In genomic region chr6:8188599-8189233, GRCm38 (mm10) we compare ENCODE assay signal across 10 mouse cellular contexts. TPM values are rescaled to one million over a fixed set of nuclear protein-coding genes. Genes with fewer than 3 reads are reported as not detected.
DNase-seq lines count a peak whose midpoint lies in the region; ATAC-seq and TF ChIP-seq lines count a peak whose summit lies in the region.
"Had no signal": no experiment of that assay in that cellular context is flagged by ENCODE, and none has a peak within 500 bp of the region (broad histone marks: within the 10 kb centered on the region; RNA-seq: fewer than 3 reads in every experiment).

No protein-coding gene starts in this region.

- WGBS in heart, postnatal 0 days = 71% methylated on average over 1 of the region's 3 CpGs

- no peak overlapping the region for H3K9ac ChIP-seq in heart, postnatal 0 days (replicated peaks; ENCODE audit: low read depth, low read length)
- H3K9ac ChIP-seq: embryonic facial prominence, embryonic 13.5 days had no signal

- no peaks in the 10 kb centered on the region for H3K9me3 ChIP-seq in heart, postnatal 0 days (replicated peaks; ENCODE audit: control insufficient read depth, low read length)
- H3K9me3 ChIP-seq: embryonic facial prominence, embryonic 13.5 days had no signal

- no peak for ATAC-seq in heart, postnatal 0 days (ENCODE audit: insufficient read depth, low read depth)

- H3K4me2 ChIP-seq in heart, postnatal 0 days (ENCODE audit: low read depth, low read length) = no peak overlapping the region
- H3K4me2 ChIP-seq: embryonic facial prominence, embryonic 13.5 days had no signal

- peak; percentile 52 for DNase-seq in heart, postnatal 0 days (ENCODE audit: low spot score)
- DNase-seq in heart, adult 9 months (ENCODE audit: low spot score in 2 of 2) = no peak
- DNase-seq in 3T3-L1 (ENCODE audit: low read depth, low spot score) (peak; percentile 82), NIH3T3 (ENCODE audit: low read depth) (peak; percentile 78)
- DNase-seq in lung, postnatal 10 days = peak; percentile 14
- DNase-seq in gastrocnemius, postnatal 10 days = no peak
- no peak for DNase-seq in spleen, postnatal 10 days (ENCODE audit: low spot score in 2 of 2)
- no peak for DNase-seq in urinary bladder, postnatal 4 days (ENCODE audit: low spot score in 2 of 2)

- no peaks in the 10 kb centered on the region for H3K27me3 ChIP-seq in heart, postnatal 0 days (ENCODE audit: control insufficient read depth, insufficient read depth, low read length)
- H3K27me3 ChIP-seq: embryonic facial prominence, embryonic 13.5 days had no signal

- no peaks in the 10 kb centered on the region for H3K4me1 ChIP-seq in heart, postnatal 0 days (ENCODE audit: control insufficient read depth, insufficient read depth)
- H3K4me1 ChIP-seq: embryonic facial prominence, embryonic 13.5 days had no signal

- H3K36me3 ChIP-seq in heart, postnatal 0 days (replicated peaks; ENCODE audit: control insufficient read depth, insufficient read depth, low read length) = no peaks in the 10 kb centered on the region
- H3K36me3 ChIP-seq: embryonic facial prominence, embryonic 13.5 days had no signal

- TF ChIP-seq CTCF in heart, postnatal 0 days (IDR thresholded peaks at IDR 0.05; ENCODE audit: low read depth) = peak; percentile 65

- H3K27ac ChIP-seq in heart, postnatal 0 days (ENCODE audit: low read depth) = no peak overlapping the region
- H3K27ac ChIP-seq: embryonic facial prominence, embryonic 13.5 days had no signal

- TF ChIP-seq EP300 in heart, postnatal 0 days (IDR thresholded peaks at IDR 0.05; ENCODE audit: low read depth) = no peak

- H3K4me3 ChIP-seq in heart, postnatal 0 days (ENCODE audit: low read depth, low read length) = no peak overlapping the region
- H3K4me3 ChIP-seq: embryonic facial prominence, embryonic 13.5 days had no signal

RNA-seq across cellular contexts. Expression of gene Col28a1, which starts 3.7 kb away (rescaled TPM):
- total RNA-seq in heart, postnatal 0 days (2014; rRNA removed; ENCODE audit: low replicate concordance) = 0.08 TPM in 1 of 2 replicates, not detected in the other
- 0.20 and 0.60 TPM in 2 replicates for polyA plus RNA-seq in heart, postnatal 0 days (2015; fragmentation: Nextera tagmentation; extraction: Ambion mirVana)
- 1 to 10 TPM; 4.4 to 5.2 TPM for total RNA-seq in gastrocnemius, postnatal 10 days (2021)
- total RNA-seq: hematopoietic stem cell, adult 5-6 weeks had no signal

RNA-seq across cellular contexts. Expression of gene Mios, which starts 20.3 kb away (rescaled TPM):
- 10.8 and 13.8 TPM in 2 replicates for total RNA-seq in heart, postnatal 0 days (2014; rRNA removed; ENCODE audit: low replicate concordance)
- polyA plus RNA-seq in heart, postnatal 0 days (2015; fragmentation: Nextera tagmentation; extraction: Ambion mirVana) = 13.6 and 15.0 TPM in 2 replicates
- total RNA-seq in gastrocnemius, postnatal 10 days (2021) = 10 to 100 TPM; 16.2 to 17.6 TPM

Comparison
In these comparisons a context has a peak if more than half of its experiments do, and no peak if none do; other contexts are left out.
1. DNase-seq: peak in heart, postnatal 0 days (single experiment), 3T3-L1 (single experiment), NIH3T3 (single experiment) and lung, postnatal 10 days (single experiment); none in heart, adult 9 months (0 of 2), gastrocnemius, postnatal 10 days (single experiment), spleen, postnatal 10 days (0 of 2) and urinary bladder, postnatal 4 days (0 of 2).